Mouse (Mus musculus) CH12.LX (cell line): ENCODE results near the gene Pah.

ENCODE experiments used
- CHD2 ChIP-seq: IDR thresholded peaks from 2 replicates; pipeline ENCODE4 v1.6.1; 2011; ENCODE audit warnings: low read length, improper control_type of control experiment
- CTCF ChIP-seq, 2 experiments: IDR thresholded peaks in 1 of 2; conservative IDR thresholded peaks in 1 of 2; 2 replicates each; pipeline ENCODE4 v1.5.1; 2011 to 2012; ENCODE audit warnings: low read depth in 2 of 2, low read length in 2 of 2, improper control_type of control experiment in 1 of 2, inconsistent platforms in 1 of 2, mild to moderate bottlenecking in 1 of 2, moderate library complexity in 1 of 2
- E2F4 ChIP-seq: IDR thresholded peaks from 2 replicates; pipeline ENCODE4 v1.6.1; 2011; ENCODE audit warnings: low read depth, low read length, improper control_type of control experiment; ENCODE audit not compliant: insufficient replicate concordance
- EP300 ChIP-seq: IDR thresholded peaks from 2 replicates; pipeline ENCODE4 v1.6.1; 2011; ENCODE audit warnings: low read length, improper control_type of control experiment
- HCFC1 ChIP-seq: IDR thresholded peaks from 2 replicates; pipeline ENCODE4 v1.6.1; 2012; ENCODE audit warnings: low read depth, mild to moderate bottlenecking, inconsistent platforms, low read length, improper control_type of control experiment
- MAX ChIP-seq: IDR thresholded peaks from 2 replicates; pipeline ENCODE4 v1.6.1; 2011; ENCODE audit warnings: low read length, improper control_type of control experiment
- MAZ ChIP-seq: IDR thresholded peaks from 2 replicates; pipeline ENCODE4 v1.6.1; 2012; ENCODE audit warnings: low read depth, mild to moderate bottlenecking, inconsistent platforms, low read length, improper control_type of control experiment, moderate library complexity
- POLR2A ChIP-seq: IDR thresholded peaks from 2 replicates; pipeline ENCODE4 v1.6.1; 2011; ENCODE audit warnings: low read depth, mild to moderate bottlenecking, improper control_type of control experiment, low read length

- no peak for TF ChIP-seq CTCF (conservative IDR thresholded peaks at IDR 0.05 in 1 of 2, IDR thresholded peaks at IDR 0.05 in 1 of 2; ENCODE audit: low read depth in 2 of 2, low read length in 2 of 2)
- TF ChIP-seq EP300, result no peak
- TF ChIP-seq HCFC1, result no peak
- TF ChIP-seq E2F4, result no peak
- no peak for TF ChIP-seq MAZ
- no peak for TF ChIP-seq CHD2
- no peak for TF ChIP-seq MAX
- TF ChIP-seq POLR2A, result no peak
Observed at GRCm38 (mm10) chr10:87488429-87489145, 33.0 kb upstream of the Pah start.
